Mouse (Mus musculus): ENCODE measurements at regions not wholly inside any gene's neighbourhood (a gene's known extent, or its start where the extent isn't known, plus 50 kb on each side); places are given as distances from the start of the nearest gene placed in this dataset.

GRCm38 (mm10) chr11:57414697-57415096 lies 103.7 kb downstream of the Fam114a2 start:
- TF ChIP-seq POLR2A (IDR thresholded peaks at IDR 0.05; ENCODE audit: extremely low read depth, insufficient read depth, low read length) (no peak), CTCF (IDR thresholded peaks at IDR 0.05; ENCODE audit: extremely low read depth, insufficient read depth, low read length) (no peak)
